16 mouse cellular contexts compared by ENCODE assay signal in genomic region chrX:41291098-41291497, GRCm38 (mm10).
"Had no signal": no experiment of that assay in that cellular context is flagged by ENCODE, and none has a peak within 500 bp of the region (broad histone marks: within the 10 kb centered on the region; RNA-seq: fewer than 3 reads in every experiment).

No protein-coding gene starts in this region.

- H3K36me3 ChIP-seq: limb, embryonic 12.5 days; liver, embryonic 13.5 days; lung, embryonic 15.5 days; midbrain, embryonic 15.5 days; neural tube, embryonic 13.5 days; stomach, embryonic 15.5 days had no signal

- H3K9ac ChIP-seq: limb, embryonic 12.5 days; liver, embryonic 13.5 days; liver, postnatal 0 days; lung, embryonic 15.5 days; midbrain, embryonic 15.5 days; neural tube, embryonic 13.5 days; stomach, embryonic 15.5 days had no signal

- H3K4me2 ChIP-seq: limb, embryonic 12.5 days; liver, embryonic 13.5 days; lung, embryonic 15.5 days; midbrain, embryonic 15.5 days; neural tube, embryonic 13.5 days; stomach, embryonic 15.5 days had no signal

- H3K27me3 ChIP-seq: limb, embryonic 12.5 days; liver, embryonic 13.5 days; lung, embryonic 15.5 days; midbrain, embryonic 15.5 days; neural tube, embryonic 13.5 days; stomach, embryonic 15.5 days had no signal

- ATAC-seq: liver, postnatal 0 days; midbrain, embryonic 15.5 days had no signal

- H3K4me3 ChIP-seq: limb, embryonic 12.5 days; liver, embryonic 13.5 days; lung, embryonic 15.5 days; midbrain, embryonic 15.5 days; neural tube, embryonic 13.5 days; stomach, embryonic 15.5 days had no signal

- H3K9me3 ChIP-seq: limb, embryonic 12.5 days; liver, embryonic 13.5 days; lung, embryonic 15.5 days; midbrain, embryonic 15.5 days; neural tube, embryonic 13.5 days; stomach, embryonic 15.5 days had no signal

- H3K27ac ChIP-seq: kidney, postnatal 0 days; limb, embryonic 12.5 days; liver, embryonic 13.5 days; lung, embryonic 15.5 days; macrophage; midbrain, embryonic 15.5 days; neural tube, embryonic 13.5 days; stomach, embryonic 15.5 days had no signal

- DNase-seq: kidney, adult 9 months; kidney, postnatal 36 days; liver; liver, embryonic 13.5 days; liver, postnatal 0 days; lung, postnatal 14 days; right cerebral cortex, postnatal 14 days; thymus, adult 2 months; thymus, postnatal 36 days had no signal

- H3K4me1 ChIP-seq: limb, embryonic 12.5 days; liver, embryonic 13.5 days; lung, embryonic 15.5 days; midbrain, embryonic 15.5 days; neural tube, embryonic 13.5 days; stomach, embryonic 15.5 days had no signal
